Mouse (Mus musculus) CH12.LX (cell line): Measurements from ENCODE around the gene Zbtb5. TPM values are rescaled to one million over a fixed set of nuclear protein-coding genes. Genes with fewer than 3 reads are reported as not detected.

ENCODE experiments used
- DNase-seq: peaks from one replicate; pipeline ENCODE4 v3.0.0-alpha.2; 2013; ENCODE audit errors: extremely low read depth
- H3K27ac ChIP-seq: 2 replicates; pipeline ENCODE4 v1.5.1; 2012; ENCODE audit warnings: low read depth, mild to moderate bottlenecking, control low read depth, moderate library complexity; ENCODE audit not compliant: insufficient read depth
- H3K27me3 ChIP-seq: replicated peaks from 2 replicates; pipeline ENCODE3; 2012; ENCODE audit warnings: inconsistent platforms
- H3K36me3 ChIP-seq, 2 experiments: replicated peaks in 1 of 2; 2 replicates each; pipeline versions ENCODE3 to v1.6.1; 2012; ENCODE audit warnings: inconsistent platforms in 1 of 2, low read length in 1 of 2, mild to moderate bottlenecking in 1 of 2, mixed read lengths in 1 of 2, moderate library complexity in 1 of 2; ENCODE audit not compliant: control insufficient read depth in 1 of 2, insufficient read depth in 1 of 2
- H3K4me1 ChIP-seq, 2 experiments: 2 replicates each; pipeline ENCODE4 v1.6.1; 2012; ENCODE audit warnings: inconsistent platforms in 1 of 2, moderate library complexity in 1 of 2; ENCODE audit not compliant: insufficient read depth in 2 of 2, control insufficient read depth in 1 of 2
- H3K4me2 ChIP-seq: 2 replicates; pipeline ENCODE4 v1.6.1; 2012; ENCODE audit warnings: low read depth, mild to moderate bottlenecking, control low read depth; ENCODE audit not compliant: poor library complexity, insufficient read depth, severe bottlenecking
- H3K4me3 ChIP-seq, 3 experiments: fragments of 150-350 bp in 1 of 3; sonication (generic) in 1 of 3; replicated peaks in 1 of 3; 2 replicates each; pipeline versions ENCODE3 to v1.5.1; 2011 to 2012; ENCODE audit warnings: low read depth in 2 of 3, low read length in 2 of 3, mild to moderate bottlenecking in 2 of 3, moderate library complexity in 2 of 3, control low read depth in 1 of 3, improper control_type of control experiment in 1 of 3, inconsistent platforms in 1 of 3, mixed read lengths in 1 of 3; ENCODE audit not compliant: poor library complexity in 1 of 3
- H3K79me2 ChIP-seq: replicated peaks from 2 replicates; pipeline ENCODE4 v1.6.1; 2012; ENCODE audit warnings: mild to moderate bottlenecking, moderate library complexity; ENCODE audit not compliant: control insufficient read depth, poor library complexity, insufficient read depth, severe bottlenecking; ENCODE audit errors: extremely low read depth
- H3K9ac ChIP-seq: 2 replicates; pipeline ENCODE4 v1.6.1; 2012; ENCODE audit warnings: low read depth, mild to moderate bottlenecking, control low read depth, moderate library complexity; ENCODE audit not compliant: insufficient read depth
- H3K9me3 ChIP-seq: replicated peaks from 2 replicates; pipeline ENCODE3; 2012; ENCODE audit warnings: low read length, inconsistent platforms, mixed read lengths
- BHLHE40 ChIP-seq: IDR thresholded peaks from 2 replicates; pipeline ENCODE4 v1.6.1; 2011; ENCODE audit warnings: mild to moderate bottlenecking, low read depth, low read length, improper control_type of control experiment
- HCFC1 ChIP-seq: IDR thresholded peaks from 2 replicates; pipeline ENCODE4 v1.6.1; 2012; ENCODE audit warnings: low read depth, mild to moderate bottlenecking, inconsistent platforms, low read length, improper control_type of control experiment
- IRF4 ChIP-seq: IDR thresholded peaks from 2 replicates; pipeline ENCODE4 v1.6.1; 2014; ENCODE audit warnings: low read depth, mild to moderate bottlenecking, inconsistent platforms, low read length, improper control_type of control experiment
- MAFK ChIP-seq: IDR thresholded peaks from 2 replicates; pipeline ENCODE4 v1.6.1; 2011; ENCODE audit warnings: low read length, improper control_type of control experiment; ENCODE audit not compliant: insufficient replicate concordance
- MAX ChIP-seq: IDR thresholded peaks from 2 replicates; pipeline ENCODE4 v1.6.1; 2011; ENCODE audit warnings: low read length, improper control_type of control experiment
- MAZ ChIP-seq: IDR thresholded peaks from 2 replicates; pipeline ENCODE4 v1.6.1; 2012; ENCODE audit warnings: low read depth, mild to moderate bottlenecking, inconsistent platforms, low read length, improper control_type of control experiment, moderate library complexity
- MEF2A ChIP-seq: IDR thresholded peaks from 2 replicates; pipeline ENCODE4 v1.6.1; 2014; ENCODE audit warnings: low read depth, mild to moderate bottlenecking, inconsistent platforms, low read length, improper control_type of control experiment, borderline replicate concordance
- MYC ChIP-seq: IDR thresholded peaks from 2 replicates; pipeline ENCODE4 v1.6.1; 2011; ENCODE audit warnings: low read depth, mild to moderate bottlenecking, improper control_type of control experiment, low read length
- NRF1 ChIP-seq: IDR thresholded peaks from 2 replicates; pipeline ENCODE4 v1.6.1; 2014; ENCODE audit warnings: low read depth, mild to moderate bottlenecking, inconsistent platforms, low read length, improper control_type of control experiment, moderate library complexity
- POLR2AphosphoS2 ChIP-seq: IDR thresholded peaks from 2 replicates; pipeline ENCODE4 v1.6.1; 2011; ENCODE audit warnings: low read depth, low read length, improper control_type of control experiment
- TCF12 ChIP-seq: IDR thresholded peaks from 2 replicates; pipeline ENCODE4 v1.6.1; 2014; ENCODE audit warnings: low read depth, mild to moderate bottlenecking, inconsistent platforms, low read length, improper control_type of control experiment
- UBTF ChIP-seq: IDR thresholded peaks from 2 replicates; pipeline ENCODE4 v1.6.1; 2012; ENCODE audit warnings: low read depth, mild to moderate bottlenecking, inconsistent platforms, low read length, improper control_type of control experiment, moderate library complexity
- USF2 ChIP-seq: conservative IDR thresholded peaks from 2 replicates; pipeline ENCODE4 v1.6.1; 2011; ENCODE audit warnings: low read depth, low read length, improper control_type of control experiment
- ZMIZ1 ChIP-seq: IDR thresholded peaks from 2 replicates; pipeline ENCODE4 v1.6.1; 2012; ENCODE audit warnings: low read depth, mild to moderate bottlenecking, inconsistent platforms, low read length, improper control_type of control experiment
- dilution Hi-C: fragments of 300-500 bp; cut with MboI; formaldehyde crosslinking; loops from 2 replicates; pipeline ENCODE4 v1.14.3; 2020; ENCODE audit warnings: low sequenced_read_pairs; ENCODE audit not compliant: extremely low pct_unique_long_range_greater_than_20kb, extremely low pct_ligation_motif_present
- in situ Hi-C: fragments of 300-500 bp; cut with MboI; formaldehyde crosslinking; loops from 3 replicates; pipeline ENCODE4 v1.14.3; 2019; ENCODE audit warnings: low sequenced_read_pairs, low pct_ligation_motif_present, low pct_unique_long_range_greater_than_20kb, mixed read lengths
- polyA plus RNA-seq: library from polyadenylated mRNA; unstranded; fragments of >175 nt; gene quantifications from 2 replicates; pipeline ENCODE4 v1.2.1, GENCODE M21; 2012; ENCODE audit warnings: low read depth; ENCODE audit not compliant: insufficient read length
- total RNA-seq, 2 experiments: library from RNA; depleted of rRNA; stranded (reverse); fragments of 300-350 nt in 1 of 2; fragments of >200 nt in 1 of 2; gene quantifications; 2 replicates each; pipeline ENCODE4 v1.2.3; 2012 to 2014

Gene Zbtb5
- total and polyA plus RNA-seq, 3 experiments = 8.2 to 10.4 (median 10.0) TPM

DNA sequence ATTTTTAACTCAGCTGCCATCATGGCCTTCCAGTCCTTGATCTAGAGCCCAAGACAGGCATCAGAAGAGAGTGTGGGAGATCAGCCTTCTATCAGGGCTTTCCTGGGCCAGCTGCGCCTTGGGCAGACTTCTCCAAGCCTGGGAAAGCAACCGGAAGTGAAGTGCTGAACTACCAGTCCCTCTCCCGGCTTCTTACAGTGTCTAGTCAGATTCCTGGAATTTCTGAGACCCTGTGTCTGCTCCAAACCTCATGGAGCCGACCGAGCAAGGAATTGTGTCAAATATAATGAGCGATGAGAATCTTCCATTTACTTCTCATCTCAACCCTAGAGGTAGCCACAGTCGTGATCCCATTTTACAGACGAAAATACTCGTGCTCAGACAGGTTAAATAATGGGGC is 53.4 kb downstream of the Zbtb5 start:
- Histone ChIP-seq H3K9ac (no peak overlapping the region), H3K27ac (no peak overlapping the region), H3K4me3 (no peak overlapping the region), H3K4me2 (no peak overlapping the region), H3K36me3 (no peaks in the 10 kb centered on the region), H3K27me3 (no peaks in the 10 kb centered on the region), H3K4me1 (peaks cover 2 to 16% of the 10 kb centered on the region in 2 experiments; a peak in 3 of 4 replicates), H3K79me2 (no peaks in the 10 kb centered on the region), H3K9me3 (peaks cover 14% of the 10 kb centered on the region)
- DNase-seq = no peak
- no peak for TF ChIP-seq BHLHE40
- no peak for TF ChIP-seq MAX
- no peak for TF ChIP-seq MYC
- TF ChIP-seq MAFK = no peak
- no peak for TF ChIP-seq UBTF
- TF ChIP-seq ZMIZ1 = no peak
- TF ChIP-seq POLR2AphosphoS2 = no peak
- TF ChIP-seq IRF4 = no peak
- TF ChIP-seq MEF2A = no peak
- TF ChIP-seq MAZ = no peak
- in situ Hi-C loops (no loop called here), dilution Hi-C loops (no loop called here)

DNA sequence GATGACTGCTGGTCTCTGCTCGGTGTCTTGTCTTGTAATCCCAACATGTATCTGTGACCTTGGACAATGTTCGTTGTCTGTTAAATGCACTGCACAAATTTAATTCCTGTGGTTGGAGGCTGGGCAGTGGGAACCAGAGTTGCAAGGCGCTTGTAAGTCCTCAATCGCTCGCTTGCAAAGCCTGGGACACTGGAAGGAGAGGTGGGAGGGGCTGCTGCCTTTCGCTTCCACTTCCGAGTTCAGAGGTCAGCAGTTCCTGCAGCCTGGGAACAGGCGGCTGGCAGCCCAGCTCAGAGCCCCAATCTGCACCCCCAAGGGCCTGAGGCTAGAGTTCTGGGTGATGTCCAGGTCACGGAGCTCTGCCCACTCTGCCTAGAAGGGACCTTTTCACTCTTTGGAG is 59.2 kb downstream of the Zbtb5 start:
- no peak overlapping the region for H3K4me2 ChIP-seq
- dilution Hi-C loops = no loop called here
- no peak for DNase-seq

DNA sequence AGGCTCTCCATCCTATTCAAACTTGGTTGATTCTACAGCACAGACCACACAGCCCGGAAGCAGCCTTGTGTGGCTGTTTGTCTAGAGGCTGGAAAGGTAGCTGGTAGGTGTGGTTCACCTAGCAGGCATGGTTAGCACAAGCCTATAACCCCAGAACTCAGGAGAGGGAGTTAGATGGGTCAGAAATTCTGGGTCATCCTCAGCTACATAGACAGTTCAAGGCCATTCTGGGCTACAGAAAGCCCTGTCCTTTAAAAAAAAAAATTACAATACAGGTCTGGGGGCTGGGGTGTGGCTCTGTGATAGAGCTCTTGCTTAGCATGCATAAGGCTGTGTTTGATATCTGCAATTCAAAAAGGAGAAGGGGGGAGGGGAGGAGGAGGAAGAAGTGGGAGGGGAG is 63.9 kb downstream of the Zbtb5 start:
- H3K79me2 ChIP-seq = no peaks in the 10 kb centered on the region
- TF ChIP-seq TCF12 = no peak
- H3K27me3 ChIP-seq = no peaks in the 10 kb centered on the region
- dilution Hi-C loops (no loop called here), in situ Hi-C loops (loop anchor here (25.0 kb wide), 1 partner anchor 636 kb away; the partner anchor contains the start of gene Melk)
- no peak overlapping the region for H3K4me3 ChIP-seq
- H3K36me3 ChIP-seq = no peaks in the 10 kb centered on the region
- H3K27ac ChIP-seq = no peak overlapping the region
- no peak overlapping the region for H3K4me2 ChIP-seq
- DNase-seq = no peak
- peaks cover 25 to 52% of the 10 kb centered on the region in 2 experiments for H3K4me1 ChIP-seq
- H3K9me3 ChIP-seq = peaks cover 18% of the 10 kb centered on the region
- H3K9ac ChIP-seq = no peak overlapping the region

More for the DNA sequence above, 59.2 kb downstream of the Zbtb5 start:
- Histone ChIP-seq H3K4me1 (peaks cover 13% of the 10 kb centered on the region in 2 experiments), H3K27me3 (no peaks in the 10 kb centered on the region), H3K79me2 (no peaks in the 10 kb centered on the region), H3K27ac (no peak overlapping the region), H3K4me3 (no peak overlapping the region), H3K9ac (no peak overlapping the region), H3K36me3 (no peaks in the 10 kb centered on the region), H3K9me3 (peaks cover 16% of the 10 kb centered on the region)
- in situ Hi-C loops = no loop called here
- TF ChIP-seq USF2 (no peak), MAZ (no peak), MYC (no peak), NRF1 (no peak), HCFC1 (no peak)
- TF ChIP-seq, all 38 proteins: peak for 0
